ENCODE assay signal across 11 mouse cellular contexts in the genomic region with DNA sequence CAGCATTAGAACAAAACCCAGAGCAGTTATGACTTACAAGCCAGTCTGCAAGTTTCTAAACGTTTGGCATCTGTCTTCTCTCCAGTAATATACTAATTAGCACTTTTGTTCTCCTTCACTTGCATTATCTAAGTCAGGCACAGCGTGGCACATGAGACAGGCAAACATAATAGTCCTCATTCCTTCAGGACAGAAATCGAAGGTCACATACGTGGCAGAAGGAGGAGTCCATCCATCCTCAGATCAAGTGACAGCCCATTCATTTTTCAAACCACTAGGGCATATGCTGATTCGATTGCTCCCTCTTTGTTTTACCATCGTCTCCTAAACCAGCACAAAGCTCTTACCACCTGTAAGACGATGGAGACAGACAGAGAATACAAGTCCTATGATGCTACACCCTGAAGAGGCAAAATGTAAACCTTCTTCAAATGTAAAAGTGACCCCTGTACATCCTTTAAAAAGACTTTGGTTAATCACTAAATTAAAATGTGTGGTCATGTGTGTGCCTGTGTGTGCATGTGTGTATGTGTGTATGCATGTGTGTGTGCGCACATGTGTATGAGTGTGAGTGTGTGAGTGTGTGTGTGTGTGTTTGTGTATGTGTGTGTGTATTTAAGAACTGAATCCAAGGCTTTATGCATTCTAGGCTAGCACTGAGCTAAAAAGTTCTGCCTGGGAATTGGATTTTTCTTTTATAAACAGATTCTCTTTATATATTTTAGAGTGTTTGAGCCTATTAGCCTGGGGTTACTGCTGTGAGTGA.
A peak's percentile ranks its signal among the peaks of the same experiment; 100 is the strongest.
DNase-seq lines count a peak whose midpoint lies in the region; ATAC-seq and TF ChIP-seq lines count a peak whose summit lies in the region.
"Had no signal": no experiment of that assay in that cellular context is flagged by ENCODE, and none has a peak within 500 bp of the region (broad histone marks: within the 10 kb centered on the region; RNA-seq: fewer than 3 reads in every experiment).

No protein-coding gene starts in this region.

- 28% methylated on average over 8 of the region's 8 CpGs for WGBS in hindbrain, embryonic 11.5 days
- 19% methylated on average over 8 of the region's 8 CpGs for WGBS in midbrain, embryonic 14.5 days
- 31% methylated on average over 8 of the region's 8 CpGs for WGBS in stomach, postnatal 0 days

- H3K4me3 ChIP-seq in left cerebral cortex, adult 2 months = peak overlapping the region; percentile 35
- peak overlapping the region; percentile 2; the same call in 1 of the 2 replicates for H3K4me3 ChIP-seq in hindbrain, embryonic 11.5 days (ENCODE audit: low read depth, low read length)
- H3K4me3 ChIP-seq in midbrain, embryonic 14.5 days (replicated peaks; ENCODE audit: low read depth, low read length) = peak overlapping the region; percentile 21
- H3K4me3 ChIP-seq in stomach, postnatal 0 days (ENCODE audit: low read depth, low read length) = no peak overlapping the region; the same call in 1 of the 2 replicates

- intact Hi-C loops in left cerebral cortex, adult 2 months (cut with DNase I) = loop anchor here (5.0 kb wide), 2 partner anchors 87 to 88 kb away; no protein-coding TSS in a partner anchor
- intact Hi-C loops in left cerebral cortex, postnatal 4 days (cut with DNase I) = no loop called here

- H3K9me3 ChIP-seq in hindbrain, embryonic 11.5 days (ENCODE audit: control insufficient read depth, low read length) = no peaks in the 10 kb centered on the region
- H3K9me3 ChIP-seq in midbrain, embryonic 14.5 days (ENCODE audit: control insufficient read depth, low read length) = no peaks in the 10 kb centered on the region
- no peaks in the 10 kb centered on the region for H3K9me3 ChIP-seq in stomach, postnatal 0 days (ENCODE audit: control insufficient read depth, low read length)

- peak; percentile 92 for ATAC-seq in hindbrain, embryonic 11.5 days (ENCODE audit: low FRiP score)
- ATAC-seq in midbrain, embryonic 14.5 days (ENCODE audit: low FRiP score, low TSS enrichment) = peak; percentile 78; the same call in 1 of the 2 replicates
- no peak for ATAC-seq in stomach, postnatal 0 days (ENCODE audit: low FRiP score, low TSS enrichment)
- no peak for ATAC-seq in granulocyte monocyte progenitor cell, adult 5-6 weeks (replicated peaks; ENCODE audit: poor library complexity, severe bottlenecking)

- H3K4me2 ChIP-seq in hindbrain, embryonic 11.5 days (replicated peaks; ENCODE audit: low read depth, low read length) = peak overlapping the region; percentile 29
- H3K4me2 ChIP-seq in midbrain, embryonic 14.5 days (ENCODE audit: low read length) = peak overlapping the region; percentile 51
- H3K4me2 ChIP-seq in stomach, postnatal 0 days (replicated peaks; ENCODE audit: low read depth) = peak overlapping the region; percentile 38
- H3K4me2 ChIP-seq: liver, embryonic 11.5 days had no signal

- no peak for TF ChIP-seq EP300 in stomach, postnatal 0 days (optimal IDR thresholded peaks at IDR 0.05)

- no peak for TF ChIP-seq CTCF in left cerebral cortex, adult 2 months (IDR thresholded peaks at IDR 0.05)
- TF ChIP-seq CTCF in stomach, postnatal 0 days (IDR thresholded peaks at IDR 0.05; ENCODE audit: low read depth) = no peak; the same call in 1 of the 2 replicates

- DNase-seq in left cerebral cortex, adult 2 months (ENCODE audit: extremely low spot score in 1 of 2, low spot score in 2 of 2) = no peak
- DNase-seq in left cerebral cortex, postnatal 4 days = no peak
- DNase-seq in hindbrain, embryonic 11.5 days (ENCODE audit: low spot score) = no peak
- DNase-seq in midbrain, embryonic 14.5 days = no peak
- no peak for DNase-seq in stomach, postnatal 0 days (ENCODE audit: low spot score)
- DNase-seq in cerebellum, postnatal 14 days = no peak
- DNase-seq in heart, adult 18-20 months = no peak
- DNase-seq: adrenal gland, postnatal 25 days had no signal

- no peak overlapping the region for H3K27ac ChIP-seq in left cerebral cortex, adult 2 months
- H3K27ac ChIP-seq in hindbrain, embryonic 11.5 days (ENCODE audit: low read depth, low read length) = peak overlapping the region; percentile 70
- H3K27ac ChIP-seq in midbrain, embryonic 14.5 days (replicated peaks; ENCODE audit: low read depth, low read length) = peak overlapping the region; percentile 50
- no peak overlapping the region for H3K27ac ChIP-seq in stomach, postnatal 0 days (replicated peaks)
- H3K27ac ChIP-seq: macrophage had no signal

- H3K4me1 ChIP-seq in hindbrain, embryonic 11.5 days (replicated peaks; ENCODE audit: control insufficient read depth, insufficient read depth, low read length) = no peaks in the 10 kb centered on the region
- H3K4me1 ChIP-seq in midbrain, embryonic 14.5 days (ENCODE audit: control insufficient read depth, insufficient read depth, low read length) = peaks cover 4% of the 10 kb centered on the region; the same call in 1 of the 2 replicates
- H3K4me1 ChIP-seq in stomach, postnatal 0 days (replicated peaks; ENCODE audit: control insufficient read depth, insufficient read depth) = no peaks in the 10 kb centered on the region

- H3K9ac ChIP-seq in hindbrain, embryonic 11.5 days (ENCODE audit: low read depth, low read length) = no peak overlapping the region
- H3K9ac ChIP-seq in midbrain, embryonic 14.5 days (replicated peaks; ENCODE audit: low read length) = peak overlapping the region; percentile 30
- H3K9ac ChIP-seq in stomach, postnatal 0 days (ENCODE audit: low read length) = no peak overlapping the region

- no peaks in the 10 kb centered on the region for H3K36me3 ChIP-seq in hindbrain, embryonic 11.5 days (ENCODE audit: control insufficient read depth, insufficient read depth, low read length)
- H3K36me3 ChIP-seq in midbrain, embryonic 14.5 days (ENCODE audit: control insufficient read depth, insufficient read depth, low read length) = no peaks in the 10 kb centered on the region
- H3K36me3 ChIP-seq in stomach, postnatal 0 days (ENCODE audit: control insufficient read depth, insufficient read depth, low read length) = no peaks in the 10 kb centered on the region

- H3K27me3 ChIP-seq in hindbrain, embryonic 11.5 days (ENCODE audit: control insufficient read depth, insufficient read depth, low read length) = no peaks in the 10 kb centered on the region
- no peaks in the 10 kb centered on the region for H3K27me3 ChIP-seq in midbrain, embryonic 14.5 days (ENCODE audit: control insufficient read depth, insufficient read depth, low read length)
- no peaks in the 10 kb centered on the region for H3K27me3 ChIP-seq in stomach, postnatal 0 days (ENCODE audit: control insufficient read depth, insufficient read depth, low read length)

Comparison
In these comparisons a context has a peak if more than half of its experiments do, and no peak if none do; other contexts are left out.
1. H3K27ac ChIP-seq: peak in hindbrain, embryonic 11.5 days (single experiment) and midbrain, embryonic 14.5 days (single experiment); none in left cerebral cortex, adult 2 months (single experiment) and stomach, postnatal 0 days (single experiment).
2. ATAC-seq: peak in hindbrain, embryonic 11.5 days (single experiment) and midbrain, embryonic 14.5 days (single experiment); none in stomach, postnatal 0 days (single experiment) and granulocyte monocyte progenitor cell, adult 5-6 weeks (single experiment).
3. Peak in every context shown above with its lines, with median percentiles within 50 percentile points of each other: H3K4me2 ChIP-seq.